8 mouse cellular contexts compared by ENCODE assay signal in the genomic region with DNA sequence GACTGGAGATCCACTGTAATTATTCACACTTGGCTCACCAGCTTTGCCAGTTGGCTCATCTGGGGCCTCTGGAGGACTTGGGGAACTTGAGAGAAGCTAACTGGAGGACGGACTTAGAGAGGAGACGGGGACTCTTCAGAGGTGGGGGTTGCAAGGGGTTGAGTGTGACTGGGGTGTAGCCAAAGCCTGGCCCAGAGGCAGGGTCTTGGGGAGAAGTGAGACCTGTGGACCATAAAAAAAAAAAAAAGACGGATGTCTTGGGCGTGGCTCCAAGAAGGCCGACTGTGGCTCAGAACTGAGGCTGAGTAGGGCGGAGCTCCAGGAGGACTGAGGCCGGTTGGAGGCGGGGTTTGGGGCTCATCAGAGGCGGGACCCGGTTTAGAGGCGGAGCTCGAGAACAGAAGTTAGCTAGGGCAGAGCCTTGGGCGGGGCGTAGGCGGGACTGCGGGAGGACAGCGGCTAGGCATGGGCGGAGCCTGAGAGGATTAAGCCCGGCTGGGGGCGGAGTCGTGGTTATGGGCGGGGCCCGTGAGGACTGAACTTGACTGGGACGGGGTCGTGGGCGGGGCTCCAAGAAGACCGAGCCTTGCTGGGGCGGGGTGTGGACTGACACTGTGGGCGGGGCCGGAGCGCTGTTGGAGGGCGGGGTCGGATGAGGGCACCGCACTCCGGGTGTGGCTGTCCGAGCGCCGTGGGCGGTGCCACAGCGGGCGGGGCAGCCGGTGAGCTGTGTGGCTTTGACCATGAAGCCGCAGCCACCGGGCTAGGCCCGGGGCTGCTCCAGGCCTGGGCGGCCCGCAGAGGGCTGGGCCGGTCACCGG. TPM values are rescaled to one million over a fixed set of nuclear protein-coding genes. Genes with fewer than 3 reads are reported as not detected.
DNase-seq lines count a peak whose midpoint lies in the region; ATAC-seq and TF ChIP-seq lines count a peak whose summit lies in the region.

Gene Tspan17, plus strand, starts transcription at position 638 of the 821 bp plus-strand sequence.

- WGBS in heart, embryonic 11.5 days (ENCODE audit: insufficient replicate concordance), result 3% methylated on average over 48 of the region's 49 CpGs
- 2% methylated on average over 42 of the region's 49 CpGs for WGBS in kidney, embryonic 16.5 days
- 4% methylated on average over 48 of the region's 49 CpGs for WGBS in liver, adult 2 months

- H3K27me3 ChIP-seq in C2C12 (ENCODE audit: control insufficient read depth, insufficient read depth, insufficient read length), result peaks cover 15% of the 10 kb centered on the region
- H3K27me3 ChIP-seq in erythroblast, embryonic 14.5 days (ENCODE audit: control insufficient read depth), result peaks cover 35% of the 10 kb centered on the region
- H3K27me3 ChIP-seq in heart, embryonic 11.5 days (ENCODE audit: control insufficient read depth, insufficient read depth, low read length), result peaks cover 26% of the 10 kb centered on the region
- H3K27me3 ChIP-seq in kidney, embryonic 16.5 days (ENCODE audit: insufficient read depth, low read length), result peaks cover 19% of the 10 kb centered on the region
- H3K27me3 ChIP-seq in liver, adult 2 months (ENCODE audit: control insufficient read depth, insufficient read depth, low read length), result 0 out of 2 replicates have a peak, but pooled peaks cover 3% of the 10 kb centered on the region
- H3K27me3 ChIP-seq in myocyte (ENCODE audit: control insufficient read depth, insufficient read depth, insufficient read length), result peaks cover 10% of the 10 kb centered on the region
- no peaks in the 10 kb centered on the region for H3K27me3 ChIP-seq in splenic B cell, adult 2 months (ENCODE audit: control insufficient read depth, insufficient read depth, low read length, poor library complexity, severe bottlenecking)

- H3K9ac ChIP-seq in heart, embryonic 11.5 days (ENCODE audit: low read depth, low read length), result peak within 1 kb of the TSS; percentile 54
- H3K9ac ChIP-seq in kidney, embryonic 16.5 days (replicated peaks; ENCODE audit: low read length), result peak within 1 kb of the TSS; percentile 64
- peak within 1 kb of the TSS; percentile 49 for H3K9ac ChIP-seq in liver, adult 2 months (ENCODE audit: low read depth, low read length)

- H3K4me3 ChIP-seq in C2C12 (ENCODE audit: insufficient read depth, poor library complexity, severe bottlenecking), result peak within 1 kb of the TSS; percentile 51
- H3K4me3 ChIP-seq in erythroblast, embryonic 14.5 days (replicated peaks), result peak within 1 kb of the TSS; percentile 46
- H3K4me3 ChIP-seq in heart, embryonic 11.5 days (ENCODE audit: low read depth, low read length), result peak within 1 kb of the TSS; percentile 59
- H3K4me3 ChIP-seq in kidney, embryonic 16.5 days (ENCODE audit: low read length), result peak within 1 kb of the TSS; percentile 74
- peak within 1 kb of the TSS; percentile 61 for H3K4me3 ChIP-seq in liver, adult 2 months (ENCODE audit: insufficient read depth, low read depth, low read length)
- H3K4me3 ChIP-seq in myocyte, result peak within 1 kb of the TSS; percentile 41

- H3K36me3 ChIP-seq in C2C12 (ENCODE audit: control insufficient read depth, insufficient read depth), result no peaks in the 10 kb centered on the region
- no peaks in the 10 kb centered on the region for H3K36me3 ChIP-seq in erythroblast, embryonic 14.5 days (ENCODE audit: control insufficient read depth)
- H3K36me3 ChIP-seq in heart, embryonic 11.5 days (ENCODE audit: control insufficient read depth, insufficient read depth, low read length), result no peaks in the 10 kb centered on the region
- H3K36me3 ChIP-seq in kidney, embryonic 16.5 days (ENCODE audit: insufficient read depth, low read length), result no peaks in the 10 kb centered on the region
- H3K36me3 ChIP-seq in liver, adult 2 months (ENCODE audit: control insufficient read depth, insufficient read depth, low read length), result no peaks in the 10 kb centered on the region
- H3K36me3 ChIP-seq in myocyte (ENCODE audit: control insufficient read depth, insufficient read depth), result peaks cover 6% of the 10 kb centered on the region
- H3K36me3 ChIP-seq in splenic B cell, adult 2 months (ENCODE audit: control insufficient read depth, insufficient read depth, low read length, poor library complexity, severe bottlenecking), result no peaks in the 10 kb centered on the region

- peak within 1 kb of the TSS; percentile 94 for H3K4me2 ChIP-seq in heart, embryonic 11.5 days
- peak within 1 kb of the TSS; percentile 99 for H3K4me2 ChIP-seq in kidney, embryonic 16.5 days (replicated peaks; ENCODE audit: low read depth, low read length)
- peak within 1 kb of the TSS; percentile 90 for H3K4me2 ChIP-seq in myocyte (ENCODE audit: low read depth)

- no peak within 1 kb of the TSS for H3K27ac ChIP-seq in heart, embryonic 11.5 days (ENCODE audit: low read depth, low read length)
- 0 out of 2 replicates have a peak within 1 kb of the TSS, but pooled peaks have one; percentile 24 for H3K27ac ChIP-seq in kidney, embryonic 16.5 days (ENCODE audit: low read length)
- no peak within 1 kb of the TSS for H3K27ac ChIP-seq in liver, adult 2 months (replicated peaks; ENCODE audit: insufficient read depth, low read depth, low read length)

- ATAC-seq in heart, embryonic 11.5 days (replicated peaks; ENCODE audit: insufficient number of reproducible peaks, low FRiP score, low TSS enrichment), result peak; percentile 80
- peak; percentile 91 for ATAC-seq in kidney, embryonic 16.5 days (ENCODE audit: low FRiP score, low TSS enrichment)

- no peaks in the 10 kb centered on the region for H3K79me3 ChIP-seq in C2C12 (ENCODE audit: low read depth)

- H3K4me1 ChIP-seq in erythroblast, embryonic 14.5 days (ENCODE audit: control insufficient read depth), result peaks cover 14% of the 10 kb centered on the region
- H3K4me1 ChIP-seq in heart, embryonic 11.5 days (ENCODE audit: control insufficient read depth, insufficient read depth, low read length), result peaks cover 8% of the 10 kb centered on the region; the same call in 1 of the 2 replicates
- peaks cover 8% of the 10 kb centered on the region; the same call in 1 of the 2 replicates for H3K4me1 ChIP-seq in kidney, embryonic 16.5 days (ENCODE audit: insufficient read depth, low read length)
- H3K4me1 ChIP-seq in liver, adult 2 months (ENCODE audit: control insufficient read depth, insufficient read depth, low read length), result peaks cover 4% of the 10 kb centered on the region; the same call in 1 of the 2 replicates

- H3K79me2 ChIP-seq in C2C12 (ENCODE audit: control insufficient read depth, insufficient read depth) (no peaks in the 10 kb centered on the region), myocyte (ENCODE audit: control insufficient read depth, insufficient read depth) (no peaks in the 10 kb centered on the region)
- no peaks in the 10 kb centered on the region for H3K79me2 ChIP-seq in liver, adult 2 months (ENCODE audit: control insufficient read depth, insufficient read depth, low read length)

- H3ac ChIP-seq in C2C12 (ENCODE audit: control insufficient read depth, insufficient read length, low read depth) (peak within 1 kb of the TSS; percentile 83), myocyte (ENCODE audit: control insufficient read depth, insufficient read length) (peak within 1 kb of the TSS; percentile 16)

- peaks cover 7% of the 10 kb centered on the region for H3K9me3 ChIP-seq in erythroblast, embryonic 14.5 days (ENCODE audit: control insufficient read depth, low read length)
- no peaks in the 10 kb centered on the region for H3K9me3 ChIP-seq in heart, embryonic 11.5 days (replicated peaks; ENCODE audit: control insufficient read depth, low read length)
- H3K9me3 ChIP-seq in kidney, embryonic 16.5 days (ENCODE audit: low read length), result no peaks in the 10 kb centered on the region

- TF ChIP-seq POLR2A in brain, embryonic 14.5 days (IDR thresholded peaks at IDR 0.05; ENCODE audit: borderline replicate concordance, extremely low read depth, insufficient read depth, insufficient read length, poor library complexity, severe bottlenecking), result 0 out of 2 replicates have a peak, but pooled peaks have one; percentile 25
- TF ChIP-seq POLR2A in liver, adult 2 months (IDR thresholded peaks at IDR 0.05; ENCODE audit: extremely low read depth, insufficient read depth, low read length), result no peak
- no peak for TF ChIP-seq POLR2A in myocyte (IDR thresholded peaks at IDR 0.05; ENCODE audit: insufficient read length, low read depth)

- peak; percentile 97 for DNase-seq in brain, embryonic 14.5 days (ENCODE audit: low read depth)
- peak; percentile 82 for DNase-seq in liver, adult 2 months (ENCODE audit: extremely low read depth, low read depth, low spot score)
- DNase-seq in splenic B cell, adult 2 months (ENCODE audit: low read depth, low spot score), result peak; percentile 97

- TF ChIP-seq CTCF in C2C12 (IDR thresholded peaks at IDR 0.05; ENCODE audit: control insufficient read depth, insufficient read depth, insufficient read length), result no peak
- TF ChIP-seq CTCF in brain, embryonic 14.5 days (IDR thresholded peaks at IDR 0.05; ENCODE audit: borderline replicate concordance, extremely low read depth, insufficient read depth, insufficient read length), result no peak
- no peak for TF ChIP-seq CTCF in liver, adult 2 months (IDR thresholded peaks at IDR 0.05; ENCODE audit: low read depth, low read length)

TF ChIP-seq in C2C12, 6 proteins besides CTCF, POLR2A, EP300 and RAD21 (continues in another document):
- TF ChIP-seq USF1 (IDR thresholded peaks at IDR 0.05; ENCODE audit: low read depth) (no peak), MYOG (IDR thresholded peaks at IDR 0.05; ENCODE audit: control insufficient read depth, extremely low read depth, insufficient read length) (no peak), FOSL1 (IDR thresholded peaks at IDR 0.05; ENCODE audit: insufficient read depth, low read length, poor library complexity, severe bottlenecking) (no peak), CEBPB (IDR thresholded peaks at IDR 0.05; ENCODE audit: low read depth) (no peak), MAX (IDR thresholded peaks at IDR 0.05) (no peak)

TF ChIP-seq in myocyte, 11 proteins besides CTCF, POLR2A, EP300 and RAD21 (continues in another document):
- no peak for TF ChIP-seq E2F4 (IDR thresholded peaks at IDR 0.05; ENCODE audit: insufficient read depth)
- TF ChIP-seq MAX (IDR thresholded peaks at IDR 0.05; ENCODE audit: low read depth), result no peak
- TF ChIP-seq USF1 (IDR thresholded peaks at IDR 0.05; ENCODE audit: low read depth), result no peak
- TF ChIP-seq REST (IDR thresholded peaks at IDR 0.05; ENCODE audit: insufficient read depth, insufficient read length), result no peak
- TF ChIP-seq TCF12 (IDR thresholded peaks at IDR 0.05; ENCODE audit: insufficient read depth, poor library complexity, severe bottlenecking), result no peak
- TF ChIP-seq TCF3 (IDR thresholded peaks at IDR 0.05; ENCODE audit: insufficient read length, low read depth), result no peak

RNA-seq across cellular contexts. Expression of gene Tspan17, which starts in this region (rescaled TPM):
- polyA plus RNA-seq in C2C12 (2012; fragmentation: generic; extraction: Trizol) (26.6 TPM), myocyte (2012; fragmentation: generic; extraction: Trizol) (65.3 TPM)
- polyA plus RNA-seq in brain, embryonic 14.5 days (2012; rRNA removed), result 14.4 and 23.1 TPM in 2 replicates
- polyA plus RNA-seq in erythroblast, embryonic 14.5 days (2012), result not detected in 2 replicates
- polyA plus RNA-seq in heart, embryonic 11.5 days (2014; fragmentation: Nextera tagmentation; extraction: Ambion mirVana), result 2.4 and 3.9 TPM in 2 replicates
- polyA plus RNA-seq in kidney, embryonic 16.5 days (2015; fragmentation: Nextera tagmentation; extraction: Ambion mirVana), result 12.6 and 14.3 TPM in 2 replicates
- 0.74 and 0.94 TPM in 2 replicates for total RNA-seq in liver, adult 2 months (2014; rRNA removed)
- 1.4 and 2.4 TPM in 2 replicates for polyA plus RNA-seq in liver, adult 2 months (2012; rRNA removed)
